Mouse (Mus musculus): ENCODE measurements around the gene Rspo3.

The Rspo3 gene

GRCm38 (mm10) chr10:29441297-29441696, 94.4 kb downstream of the Rspo3 start:
- WGBS, result 80% methylated on average over 5 of the region's 5 CpGs

GRCm38 (mm10) chr10:29432935-29433453, 102.7 kb downstream of the Rspo3 start:
- 59% methylated on average over 1 of the region's 1 CpGs for WGBS

GRCm38 (mm10) chr10:29426660-29427059, 109.0 kb downstream of the Rspo3 start:
- 88% methylated on average over 2 of the region's 2 CpGs for WGBS

DNA sequence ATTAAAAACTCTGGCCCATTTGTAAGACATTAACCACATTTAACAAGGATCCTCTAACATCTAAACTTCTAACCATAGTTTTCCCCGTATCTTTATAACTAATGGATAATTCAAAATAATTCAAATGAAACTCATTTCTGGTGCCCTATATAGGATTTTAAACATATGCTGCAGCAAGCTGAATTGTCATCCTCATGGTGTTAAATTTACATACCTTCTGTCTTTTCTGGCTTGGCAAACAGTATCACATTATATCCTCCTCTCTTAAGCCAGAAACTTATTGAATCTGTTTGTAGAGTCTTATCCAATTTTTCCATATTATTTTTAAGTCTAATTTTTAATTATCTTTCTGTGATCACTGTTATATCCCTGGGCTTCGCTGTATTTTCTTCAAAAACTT, 111.1 kb downstream of the Rspo3 start:
- WGBS, result 51% methylated on average over 2 of the region's 2 CpGs

DNA sequence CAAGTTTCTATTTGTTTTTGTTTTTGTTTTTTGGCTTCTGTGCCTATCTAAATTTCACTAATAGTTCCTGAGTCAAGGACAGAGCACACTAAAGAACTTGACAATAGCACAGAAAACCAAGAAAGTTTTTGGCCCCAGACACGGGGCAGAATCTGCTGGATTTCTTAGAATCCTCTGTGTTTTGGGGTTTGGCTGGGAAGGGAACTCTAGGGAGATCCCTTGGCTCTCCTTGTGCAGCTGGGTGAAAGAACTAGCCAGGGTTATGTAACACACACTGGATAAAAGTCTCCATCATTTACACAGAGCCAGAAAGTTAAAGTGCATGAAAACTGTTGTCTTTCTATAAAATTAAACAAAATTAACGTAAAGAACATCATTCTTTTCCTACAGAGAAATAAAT, 121.3 kb downstream of the Rspo3 start:
- 59% methylated on average over 2 of the region's 2 CpGs for WGBS

DNA sequence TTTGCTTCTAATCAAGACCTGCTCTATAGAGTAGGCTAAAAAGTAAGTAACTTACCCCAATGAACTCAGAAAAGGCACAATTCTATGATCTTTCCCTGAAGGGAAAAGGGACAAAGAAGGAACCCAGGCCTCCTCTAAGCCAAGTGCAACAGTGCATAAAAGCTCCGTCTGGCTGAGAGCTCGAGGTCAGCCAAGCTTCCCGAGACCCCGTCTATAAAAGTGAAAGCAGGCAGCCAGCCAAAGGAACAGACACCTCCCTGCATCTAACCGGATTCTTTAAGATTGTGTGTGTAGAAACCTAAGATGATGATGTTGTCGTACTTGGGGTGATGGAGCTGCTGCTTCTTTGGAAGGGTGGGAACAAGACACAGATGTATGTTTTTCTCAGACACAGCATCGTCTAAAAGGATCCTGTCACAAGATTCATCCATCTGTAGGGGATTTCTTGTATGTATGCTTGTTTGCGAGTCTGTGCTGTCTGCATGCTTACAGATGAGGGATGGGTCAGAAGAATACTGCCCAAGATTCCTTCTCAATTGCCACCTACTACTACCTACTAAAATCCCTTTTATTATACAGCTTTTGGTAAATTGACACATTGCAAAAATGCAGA, 132.9 kb downstream of the Rspo3 start:
- 43% methylated on average over 8 of the region's 8 CpGs for WGBS

All from cerebral cortex, adult 2 months (tissue).